ENCODE assay signal across 11 mouse cellular contexts in genomic region chr8:90957711-90958110, GRCm38 (mm10).
DNase-seq lines count a peak whose midpoint lies in the region; ATAC-seq lines count a peak whose summit lies in the region.
"Had no signal": no experiment of that assay in that cellular context is flagged by ENCODE, and none has a peak within 500 bp of the region (broad histone marks: within the 10 kb centered on the region; RNA-seq: fewer than 3 reads in every experiment).

No protein-coding gene starts in this region.

- no peak overlapping the region for H3K9ac ChIP-seq in kidney, embryonic 15.5 days
- no peak overlapping the region for H3K9ac ChIP-seq in embryonic facial prominence, embryonic 11.5 days (replicated peaks; ENCODE audit: low read length)
- no peak overlapping the region for H3K9ac ChIP-seq in forebrain, embryonic 16.5 days (replicated peaks; ENCODE audit: low read depth, low read length)
- H3K9ac ChIP-seq in midbrain, embryonic 14.5 days (replicated peaks; ENCODE audit: low read length): peak overlapping the region; percentile 46

- H3K4me1 ChIP-seq in kidney, embryonic 15.5 days: peaks cover 31% of the 10 kb centered on the region
- no peaks in the 10 kb centered on the region; the same call in 1 of the 2 replicates for H3K4me1 ChIP-seq in embryonic facial prominence, embryonic 11.5 days (ENCODE audit: control insufficient read depth, insufficient read depth, low read length)
- H3K4me1 ChIP-seq in forebrain, embryonic 16.5 days (replicated peaks; ENCODE audit: control insufficient read depth, insufficient read depth, low read length): peaks cover 31% of the 10 kb centered on the region
- H3K4me1 ChIP-seq in midbrain, embryonic 14.5 days (ENCODE audit: control insufficient read depth, insufficient read depth, low read length): peaks cover 34% of the 10 kb centered on the region

- H3K27ac ChIP-seq in kidney, embryonic 15.5 days: no peak overlapping the region
- H3K27ac ChIP-seq in embryonic facial prominence, embryonic 11.5 days (replicated peaks; ENCODE audit: low read depth, low read length): no peak overlapping the region
- H3K27ac ChIP-seq in forebrain, embryonic 16.5 days (ENCODE audit: low read length): no peak overlapping the region
- no peak overlapping the region for H3K27ac ChIP-seq in midbrain, embryonic 14.5 days (replicated peaks; ENCODE audit: low read depth, low read length)

- 0 out of 2 replicates have a peak overlapping the region, but pooled peaks have one; percentile 17 for H3K4me3 ChIP-seq in kidney, embryonic 15.5 days (replicated peaks)
- H3K4me3 ChIP-seq in embryonic facial prominence, embryonic 11.5 days (ENCODE audit: low read depth, low read length): no peak overlapping the region
- peak overlapping the region; percentile 59 for H3K4me3 ChIP-seq in forebrain, embryonic 16.5 days (replicated peaks; ENCODE audit: low read length)
- peak overlapping the region; percentile 48 for H3K4me3 ChIP-seq in midbrain, embryonic 14.5 days (replicated peaks; ENCODE audit: low read depth, low read length)
- H3K4me3 ChIP-seq: myocyte had no signal

- no peak for ATAC-seq in kidney, embryonic 15.5 days (replicated peaks; ENCODE audit: low FRiP score)
- no peak for ATAC-seq in embryonic facial prominence, embryonic 11.5 days (replicated peaks; ENCODE audit: insufficient number of reproducible peaks, low FRiP score, low TSS enrichment, low read depth)
- no peak for ATAC-seq in forebrain, embryonic 16.5 days
- no peak for ATAC-seq in midbrain, embryonic 14.5 days (ENCODE audit: low FRiP score, low TSS enrichment)
- no peak for ATAC-seq in granulocyte monocyte progenitor cell, adult 5-6 weeks (replicated peaks; ENCODE audit: poor library complexity, severe bottlenecking)
- ATAC-seq: liver, postnatal 0 days had no signal

- DNase-seq in kidney, postnatal 10 days: no peak
- DNase-seq in embryonic facial prominence, embryonic 11.5 days (ENCODE audit: low spot score): no peak
- peak; percentile 14 for DNase-seq in midbrain, embryonic 14.5 days
- no peak for DNase-seq in embryo, embryonic 11 days
- no peak for DNase-seq in right cerebral cortex, postnatal 10 days (ENCODE audit: low spot score in 2 of 2)
- DNase-seq: heart, postnatal 10 days; liver, postnatal 0 days had no signal

- no peaks in the 10 kb centered on the region for H3K9me3 ChIP-seq in kidney, embryonic 15.5 days (replicated peaks)
- H3K9me3 ChIP-seq in embryonic facial prominence, embryonic 11.5 days (replicated peaks; ENCODE audit: control insufficient read depth, low read length): no peaks in the 10 kb centered on the region
- no peaks in the 10 kb centered on the region for H3K9me3 ChIP-seq in forebrain, embryonic 16.5 days (ENCODE audit: control insufficient read depth, low read length)
- no peaks in the 10 kb centered on the region for H3K9me3 ChIP-seq in midbrain, embryonic 14.5 days (ENCODE audit: control insufficient read depth, low read length)

- H3K27me3 ChIP-seq in kidney, embryonic 15.5 days: no peaks in the 10 kb centered on the region
- H3K27me3 ChIP-seq in embryonic facial prominence, embryonic 11.5 days (ENCODE audit: control insufficient read depth, insufficient read depth, low read length): no peaks in the 10 kb centered on the region
- no peaks in the 10 kb centered on the region for H3K27me3 ChIP-seq in forebrain, embryonic 16.5 days (replicated peaks; ENCODE audit: control insufficient read depth, insufficient read depth, low read length)
- no peaks in the 10 kb centered on the region for H3K27me3 ChIP-seq in midbrain, embryonic 14.5 days (ENCODE audit: control insufficient read depth, insufficient read depth, low read length)

- peaks cover 3% of the 10 kb centered on the region for H3K36me3 ChIP-seq in kidney, embryonic 15.5 days
- no peaks in the 10 kb centered on the region for H3K36me3 ChIP-seq in embryonic facial prominence, embryonic 11.5 days (replicated peaks; ENCODE audit: control insufficient read depth, insufficient read depth, low read depth, low read length)
- no peaks in the 10 kb centered on the region for H3K36me3 ChIP-seq in forebrain, embryonic 16.5 days (ENCODE audit: control insufficient read depth, insufficient read depth)
- peaks cover 7% of the 10 kb centered on the region; the same call in 1 of the 2 replicates for H3K36me3 ChIP-seq in midbrain, embryonic 14.5 days (ENCODE audit: control insufficient read depth, insufficient read depth, low read length)

- peak overlapping the region; percentile 60 for H3K4me2 ChIP-seq in kidney, embryonic 15.5 days
- peak overlapping the region; percentile 21; the same call in 1 of the 2 replicates for H3K4me2 ChIP-seq in embryonic facial prominence, embryonic 11.5 days (ENCODE audit: low read depth, low read length)
- H3K4me2 ChIP-seq in forebrain, embryonic 16.5 days (ENCODE audit: low read length): peak overlapping the region; percentile 94
- peak overlapping the region; percentile 84 for H3K4me2 ChIP-seq in midbrain, embryonic 14.5 days (ENCODE audit: low read length)

Comparison
In these comparisons a context has a peak if more than half of its experiments do, and no peak if none do; other contexts are left out.
1. H3K4me2 ChIP-seq: peak in every context shown above with its lines; median percentile 94 in forebrain, embryonic 16.5 days; 84 in midbrain, embryonic 14.5 days; 60 in kidney, embryonic 15.5 days; 21 in embryonic facial prominence, embryonic 11.5 days.